Mouse (Mus musculus) kidney, adult 2 months (tissue): ENCODE measurements around the gene Crygc.

Experiments
- CTCF ChIP-seq: fragments of 200-500 bp; conservative IDR thresholded peaks from 2 replicates; pipeline ENCODE4 v1.5.1; 2011; ENCODE audit warnings: low read depth, mild to moderate bottlenecking, control low read depth, low read length, moderate library complexity, mixed read lengths; ENCODE audit not compliant: insufficient read depth, insufficient read length
- POLR2A ChIP-seq: fragments of 200-500 bp; IDR thresholded peaks from one replicate; pipeline ENCODE4 v1.6.1; 2011; ENCODE audit warnings: low read depth, low read length, control low read depth

DNA sequence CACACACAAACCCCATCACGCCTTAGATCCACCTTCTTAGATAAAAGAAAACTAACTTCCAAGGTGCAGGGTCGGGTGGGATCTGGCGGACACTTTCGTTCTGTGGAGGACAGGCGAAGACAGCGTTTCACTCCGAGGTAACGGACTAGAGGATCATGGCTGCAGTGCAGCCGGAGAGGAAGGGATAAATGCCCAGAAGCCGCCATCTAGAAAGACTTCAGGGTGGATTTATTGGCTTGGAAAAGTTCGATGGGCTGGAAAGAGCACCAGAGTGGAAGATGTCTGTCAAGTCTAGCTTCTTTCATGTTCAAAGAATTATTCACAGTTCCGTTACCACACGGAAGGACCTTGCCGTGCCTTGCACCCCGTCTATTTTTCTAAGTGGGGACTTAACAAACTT is 9.3 kb downstream of the Crygc start:
- TF ChIP-seq POLR2A, result no peak
- TF ChIP-seq CTCF, result no peak
